Mouse (Mus musculus): ENCODE data around the gene Gm49601. TPM values are rescaled to one million over a fixed set of nuclear protein-coding genes. Genes with fewer than 3 reads are reported as not detected.

The Gm49601 gene
- total and polyA plus RNA-seq, 2 experiments = not detected

- WGBS = 85% methylated on average over 6 of the region's 6 CpGs
- no peak overlapping the region for H3K27ac ChIP-seq (replicated peaks; ENCODE audit: insufficient read depth, low read depth, low read length)
Observed at GRCm38 (mm10) chr16:18653290-18654160, 27.3 kb upstream of the Gm49601 start.

DNA sequence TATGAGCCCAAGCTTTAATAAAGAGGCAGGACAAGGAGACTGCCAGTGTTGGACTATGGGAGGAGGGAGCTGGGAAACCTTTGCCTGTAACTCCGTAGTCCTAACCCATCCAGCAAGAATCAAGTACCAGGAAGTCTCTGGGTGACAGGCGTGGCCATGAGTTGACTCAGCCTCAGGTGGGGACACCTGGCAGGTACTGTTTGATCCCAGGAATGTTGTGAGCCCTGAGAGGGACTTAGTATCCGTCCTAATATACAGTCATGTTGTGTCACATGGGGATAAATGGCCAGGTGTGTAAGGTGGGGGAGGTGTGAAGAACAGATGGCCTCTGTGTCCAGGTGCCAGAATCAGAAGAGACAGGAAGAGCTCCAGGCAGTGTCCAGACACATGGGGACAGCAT, 22.9 kb upstream of the Gm49601 start:
- Histone ChIP-seq H3K36me3 (ENCODE audit: control insufficient read depth, insufficient read depth, low read length) (no peaks in the 10 kb centered on the region), H3K9ac (ENCODE audit: low read depth, low read length) (no peak overlapping the region), H3K4me3 (ENCODE audit: insufficient read depth, low read depth, low read length) (no peak overlapping the region), H3K27ac (replicated peaks; ENCODE audit: insufficient read depth, low read depth, low read length) (no peak overlapping the region), H3K79me2 (ENCODE audit: control insufficient read depth, insufficient read depth, low read length) (no peaks in the 10 kb centered on the region), H3K27me3 (ENCODE audit: control insufficient read depth, insufficient read depth, low read length) (no peaks in the 10 kb centered on the region), H3K4me1 (ENCODE audit: control insufficient read depth, insufficient read depth, low read length) (no peaks in the 10 kb centered on the region)
- DNase-seq (ENCODE audit: extremely low read depth, low read depth, low spot score) = no peak
- WGBS = 66% methylated on average over 3 of the region's 3 CpGs
- TF ChIP-seq CTCF (IDR thresholded peaks at IDR 0.05; ENCODE audit: low read depth, low read length) (no peak), POLR2A (IDR thresholded peaks at IDR 0.05; ENCODE audit: extremely low read depth, insufficient read depth, low read length) (no peak)

More at GRCm38 (mm10) chr16:18653290-18654160, 27.3 kb upstream of the Gm49601 start:
- H3K4me3 ChIP-seq (ENCODE audit: insufficient read depth, low read depth, low read length) = no peak overlapping the region
- no peak overlapping the region for H3K9ac ChIP-seq (ENCODE audit: low read depth, low read length)
- H3K4me1 ChIP-seq (ENCODE audit: control insufficient read depth, insufficient read depth, low read length) = no peaks in the 10 kb centered on the region
- no peaks in the 10 kb centered on the region for H3K27me3 ChIP-seq (ENCODE audit: control insufficient read depth, insufficient read depth, low read length)
- no peak for DNase-seq (ENCODE audit: extremely low read depth, low read depth, low spot score)
- no peaks in the 10 kb centered on the region for H3K79me2 ChIP-seq (ENCODE audit: control insufficient read depth, insufficient read depth, low read length)
- no peak for TF ChIP-seq CTCF (IDR thresholded peaks at IDR 0.05; ENCODE audit: low read depth, low read length)
- TF ChIP-seq POLR2A (IDR thresholded peaks at IDR 0.05; ENCODE audit: extremely low read depth, insufficient read depth, low read length) = no peak
- no peaks in the 10 kb centered on the region for H3K36me3 ChIP-seq (ENCODE audit: control insufficient read depth, insufficient read depth, low read length)

- TF ChIP-seq POLR2A (IDR thresholded peaks at IDR 0.05; ENCODE audit: extremely low read depth, insufficient read depth, low read length) = no peak
- TF ChIP-seq CTCF (IDR thresholded peaks at IDR 0.05; ENCODE audit: low read depth, low read length) = no peak
- Histone ChIP-seq H3K27me3 (ENCODE audit: control insufficient read depth, insufficient read depth, low read length) (no peaks in the 10 kb centered on the region), H3K4me3 (ENCODE audit: insufficient read depth, low read depth, low read length) (no peak overlapping the region), H3K9ac (ENCODE audit: low read depth, low read length) (no peak overlapping the region), H3K4me1 (ENCODE audit: control insufficient read depth, insufficient read depth, low read length) (no peaks in the 10 kb centered on the region), H3K79me2 (ENCODE audit: control insufficient read depth, insufficient read depth, low read length) (no peaks in the 10 kb centered on the region), H3K27ac (replicated peaks; ENCODE audit: insufficient read depth, low read depth, low read length) (no peak overlapping the region), H3K36me3 (ENCODE audit: control insufficient read depth, insufficient read depth, low read length) (no peaks in the 10 kb centered on the region)
- 76% methylated on average over 6 of the region's 6 CpGs for WGBS
- DNase-seq (ENCODE audit: extremely low read depth, low read depth, low spot score) = no peak
Observed at GRCm38 (mm10) chr16:18645329-18645728, 19.1 kb upstream of the Gm49601 start.

DNA sequence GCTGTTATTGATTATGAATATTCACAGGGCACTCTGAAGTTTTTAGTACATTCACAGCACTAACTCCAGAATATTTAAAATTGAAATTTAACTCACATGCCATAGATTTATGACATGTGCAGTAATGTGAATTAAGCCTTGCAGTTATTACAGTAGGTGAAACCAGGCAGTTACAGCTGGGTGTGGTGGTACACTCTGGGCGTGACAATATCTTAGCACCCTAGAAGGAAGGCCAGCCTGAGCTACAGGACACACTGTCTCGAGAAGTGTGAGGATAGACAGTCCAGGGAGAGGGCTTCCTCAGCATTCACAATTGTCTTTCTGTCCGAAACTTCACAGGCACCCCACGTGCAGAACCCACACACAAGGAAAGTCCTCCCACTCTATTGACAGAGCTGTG, 18.3 kb upstream of the Gm49601 start:
- H3K36me3 ChIP-seq (ENCODE audit: control insufficient read depth, insufficient read depth, low read length) = no peaks in the 10 kb centered on the region
- H3K4me1 ChIP-seq (ENCODE audit: control insufficient read depth, insufficient read depth, low read length) = no peaks in the 10 kb centered on the region
- no peaks in the 10 kb centered on the region for H3K27me3 ChIP-seq (ENCODE audit: control insufficient read depth, insufficient read depth, low read length)
- TF ChIP-seq POLR2A (IDR thresholded peaks at IDR 0.05; ENCODE audit: extremely low read depth, insufficient read depth, low read length) = no peak
- TF ChIP-seq CTCF (IDR thresholded peaks at IDR 0.05; ENCODE audit: low read depth, low read length) = no peak
- no peaks in the 10 kb centered on the region for H3K79me2 ChIP-seq (ENCODE audit: control insufficient read depth, insufficient read depth, low read length)
- WGBS = 77% methylated on average over 4 of the region's 4 CpGs
- DNase-seq (ENCODE audit: extremely low read depth, low read depth, low spot score) = no peak
- H3K9ac ChIP-seq (ENCODE audit: low read depth, low read length) = no peak overlapping the region
- no peak overlapping the region for H3K27ac ChIP-seq (replicated peaks; ENCODE audit: insufficient read depth, low read depth, low read length)
- no peak overlapping the region for H3K4me3 ChIP-seq (ENCODE audit: insufficient read depth, low read depth, low read length)

GRCm38 (mm10) chr16:18643406-18643998, 17.3 kb upstream of the Gm49601 start:
- H3K79me2 ChIP-seq (ENCODE audit: control insufficient read depth, insufficient read depth, low read length) = no peaks in the 10 kb centered on the region
- no peak for DNase-seq (ENCODE audit: extremely low read depth, low read depth, low spot score)
- TF ChIP-seq CTCF (IDR thresholded peaks at IDR 0.05; ENCODE audit: low read depth, low read length) (no peak), POLR2A (IDR thresholded peaks at IDR 0.05; ENCODE audit: extremely low read depth, insufficient read depth, low read length) (no peak)
- H3K36me3 ChIP-seq (ENCODE audit: control insufficient read depth, insufficient read depth, low read length) = no peaks in the 10 kb centered on the region
- no peaks in the 10 kb centered on the region for H3K4me1 ChIP-seq (ENCODE audit: control insufficient read depth, insufficient read depth, low read length)
- H3K9ac ChIP-seq (ENCODE audit: low read depth, low read length) = no peak overlapping the region
- H3K4me3 ChIP-seq (ENCODE audit: insufficient read depth, low read depth, low read length) = no peak overlapping the region
- 75% methylated on average over 11 of the region's 11 CpGs for WGBS
- H3K27me3 ChIP-seq (ENCODE audit: control insufficient read depth, insufficient read depth, low read length) = no peaks in the 10 kb centered on the region
- no peak overlapping the region for H3K27ac ChIP-seq (replicated peaks; ENCODE audit: insufficient read depth, low read depth, low read length)

- no peaks in the 10 kb centered on the region for H3K27me3 ChIP-seq (ENCODE audit: control insufficient read depth, insufficient read depth, low read length)
- H3K36me3 ChIP-seq (ENCODE audit: control insufficient read depth, insufficient read depth, low read length) = no peaks in the 10 kb centered on the region
- DNase-seq (ENCODE audit: extremely low read depth, low read depth, low spot score) = no peak
- H3K4me1 ChIP-seq (ENCODE audit: control insufficient read depth, insufficient read depth, low read length) = no peaks in the 10 kb centered on the region
- no peak for TF ChIP-seq CTCF (IDR thresholded peaks at IDR 0.05; ENCODE audit: low read depth, low read length)
- TF ChIP-seq POLR2A (IDR thresholded peaks at IDR 0.05; ENCODE audit: extremely low read depth, insufficient read depth, low read length) = no peak
- no peak overlapping the region for H3K4me3 ChIP-seq (ENCODE audit: insufficient read depth, low read depth, low read length)
- H3K9ac ChIP-seq (ENCODE audit: low read depth, low read length) = no peak overlapping the region
- H3K27ac ChIP-seq (replicated peaks; ENCODE audit: insufficient read depth, low read depth, low read length) = no peak overlapping the region
- H3K79me2 ChIP-seq (ENCODE audit: control insufficient read depth, insufficient read depth, low read length) = no peaks in the 10 kb centered on the region
- 79% methylated on average over 4 of the region's 4 CpGs for WGBS
Observed at GRCm38 (mm10) chr16:18642897-18643296, 16.7 kb upstream of the Gm49601 start.

Data from liver, adult 2 months (tissue).